Mouse (Mus musculus): ENCODE results near the gene March4.

Gene March4

GRCm38 (mm10) chr1:72536611-72537351 is at the start of gene March4:
March4 (minus strand) TSS chr1:72536930.
- DNase-seq (ENCODE audit: low read depth), result no peak

GRCm38 (mm10) chr1:72585971-72586875 is 49.5 kb upstream of the March4 start:
- DNase-seq (ENCODE audit: low read depth), result no peak

- DNase-seq (ENCODE audit: low read depth), result peak; percentile 10
These were observed 47.2 kb upstream of the March4 start for GRCm38 (mm10) chr1:72583906-72584305.

GRCm38 (mm10) chr1:72582947-72583731 is 46.4 kb upstream of the March4 start, which contains the start of gene Smarcal1:
Smarcal1 (plus strand) TSS chr1:72583251.
- DNase-seq (ENCODE audit: low read depth), result peak; percentile 94

GRCm38 (mm10) chr1:72578806-72579205 is 42.1 kb upstream of the March4 start:
- peak; percentile 24 for DNase-seq (ENCODE audit: low read depth)

GRCm38 (mm10) chr1:72578351-72578750 is 41.6 kb upstream of the March4 start:
- no peak for DNase-seq (ENCODE audit: low read depth)

- no peak for DNase-seq (ENCODE audit: low read depth)
These were observed 40.8 kb upstream of the March4 start for GRCm38 (mm10) chr1:72577481-72577922.

GRCm38 (mm10) chr1:72575121-72575520 is 38.4 kb upstream of the March4 start:
- DNase-seq (ENCODE audit: low read depth), result no peak

- no peak for DNase-seq (ENCODE audit: low read depth)
These were observed 37.9 kb upstream of the March4 start for GRCm38 (mm10) chr1:72574608-72575007.

- DNase-seq (ENCODE audit: low read depth), result no peak
These were observed 37.3 kb upstream of the March4 start for GRCm38 (mm10) chr1:72574047-72574446.

GRCm38 (mm10) chr1:72568725-72569124 is 32.0 kb upstream of the March4 start:
- no peak for DNase-seq (ENCODE audit: low read depth)

GRCm38 (mm10) chr1:72567056-72567455 is 30.3 kb upstream of the March4 start:
- DNase-seq (ENCODE audit: low read depth), result no peak

GRCm38 (mm10) chr1:72564334-72564962 is 27.7 kb upstream of the March4 start:
- DNase-seq (ENCODE audit: low read depth), result peak; percentile 11

- no peak for DNase-seq (ENCODE audit: low read depth)
These were observed 21.9 kb upstream of the March4 start for GRCm38 (mm10) chr1:72558625-72559024.

GRCm38 (mm10) chr1:72556471-72556870 is 19.7 kb upstream of the March4 start:
- DNase-seq (ENCODE audit: low read depth), result no peak

GRCm38 (mm10) chr1:72550317-72550716 is 13.6 kb upstream of the March4 start:
- DNase-seq (ENCODE audit: low read depth), result no peak

GRCm38 (mm10) chr1:72538266-72538665 is 1.5 kb upstream of the March4 start:
- DNase-seq (ENCODE audit: low read depth), result no peak

GRCm38 (mm10) chr1:72535725-72536571 is 782 bp downstream of the March4 start:
- DNase-seq (ENCODE audit: low read depth), result no peak

GRCm38 (mm10) chr1:72533439-72533838 is 3.3 kb downstream of the March4 start:
- no peak for DNase-seq (ENCODE audit: low read depth)

- no peak for DNase-seq (ENCODE audit: low read depth)
These were observed 3.8 kb downstream of the March4 start for GRCm38 (mm10) chr1:72532926-72533325.

All from c-Kit-positive CD71-positive TER-119-negative erythroid progenitor cells, embryonic 14.5 days (primary cell).